Mouse (Mus musculus) layer of hippocampus, postnatal 14 days (tissue): ENCODE results near the gene Cc2d1b. TPM values are rescaled to one million over a fixed set of nuclear protein-coding genes. Genes with fewer than 3 reads are reported as not detected.

Experiments
- DNase-seq, 2 experiments: peaks; one replicate each; pipeline ENCODE4 v3.0.0; 2021 to 2022; ENCODE audit warnings: low spot score in 2 of 2, mixed read lengths in 1 of 2
- total RNA-seq, 2 experiments: library from RNA; stranded (reverse); gene quantifications; 2 replicates each; pipeline ENCODE4 v1.2.3; 2021

Cc2d1b gene
- total RNA-seq, 2 experiments from 2014 or later: 33.6 to 38.5 TPM

- DNase-seq: no peak
Measured at GRCm38 (mm10) chr4:108637721-108638120, 18.0 kb downstream of the Cc2d1b start.

GRCm38 (mm10) chr4:108638752-108639151 is 19.0 kb downstream of the Cc2d1b start:
- DNase-seq: no peak

DNA sequence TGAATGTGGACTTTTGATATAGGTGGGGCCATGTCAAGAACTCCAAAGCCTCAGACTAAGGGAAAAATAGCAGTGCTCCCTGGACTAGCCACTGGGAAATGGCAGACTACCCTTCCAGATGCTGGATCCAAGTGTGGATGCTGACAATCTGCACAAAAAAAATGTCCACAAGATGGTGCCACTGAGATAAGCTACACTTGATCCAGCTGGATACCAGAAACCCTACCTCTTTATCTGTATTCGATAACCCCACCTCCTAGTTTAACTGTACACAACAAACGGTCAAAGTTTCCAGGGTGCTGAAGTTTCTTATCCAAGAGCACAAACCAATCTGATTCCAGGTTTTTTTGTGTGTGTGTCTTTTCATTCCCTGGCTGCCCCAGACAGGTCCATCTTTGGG is 44.7 kb downstream of the Cc2d1b start:
- no peak for DNase-seq

Other genes starting within 250 kb of the Cc2d1b start
- not detected for gene Shisal2a, start 236.6 kb upstream of the Cc2d1b start, total RNA-seq
- 1 to 10 TPM; 7.4 to 8.0 TPM for gene Gpx7, start 213.0 kb upstream of the Cc2d1b start, total RNA-seq
- 10 to 100 TPM; 40.3 to 41.3 TPM for gene Tut4, start 160.5 kb upstream of the Cc2d1b start, total RNA-seq
- gene Prpf38a, start 40.6 kb upstream of the Cc2d1b start, total RNA-seq: 10 to 100 TPM; 35.1 to 37.0 TPM
- gene Orc1, start 40.5 kb upstream of the Cc2d1b start, total RNA-seq: under 1 TPM; 0.19 to 0.53 TPM
- under 1 TPM; 0.69 to 0.94 TPM for gene 3110021N24Rik, start 99.7 kb downstream of the Cc2d1b start, total RNA-seq
- gene Zfyve9, start 160.9 kb downstream of the Cc2d1b start, total RNA-seq: 10 to 100 TPM; 46.1 to 48.8 TPM
- gene Btf3l4, start 213.7 kb downstream of the Cc2d1b start, total RNA-seq: 100 to 1,000 TPM in 1 of 2 experiments, 10 to 100 TPM in 1; 97.7 to 111 TPM
- gene Txndc12, start 214.7 kb downstream of the Cc2d1b start, total RNA-seq: 10 to 100 TPM; 38.8 to 38.9 TPM
- gene Kti12, start 227.8 kb downstream of the Cc2d1b start, total RNA-seq: 10 to 100 TPM; 16.1 to 18.5 TPM
- under 1 TPM in 1 of 2 experiments, not detected in 1; 0.53 TPM for gene A730015C16Rik, start 228.7 kb downstream of the Cc2d1b start, total RNA-seq